Mouse (Mus musculus): ENCODE results near the gene Psmb11.

- TF ChIP-seq CTCF (conservative IDR thresholded peaks at IDR 0.05; ENCODE audit: low read length) (no peak), NANOG (IDR thresholded peaks at IDR 0.05; ENCODE audit: borderline replicate concordance, low read length) (no peak), POU5F1 (IDR thresholded peaks at IDR 0.05; ENCODE audit: borderline replicate concordance, low read length) (no peak)
These were observed 11.0 kb downstream of the Psmb11 start for GRCm38 (mm10) chr14:54632252-54632651.

All from E14TG2a.4 (cell line).